8 mouse cellular contexts compared by ENCODE assay signal in the genomic region with DNA sequence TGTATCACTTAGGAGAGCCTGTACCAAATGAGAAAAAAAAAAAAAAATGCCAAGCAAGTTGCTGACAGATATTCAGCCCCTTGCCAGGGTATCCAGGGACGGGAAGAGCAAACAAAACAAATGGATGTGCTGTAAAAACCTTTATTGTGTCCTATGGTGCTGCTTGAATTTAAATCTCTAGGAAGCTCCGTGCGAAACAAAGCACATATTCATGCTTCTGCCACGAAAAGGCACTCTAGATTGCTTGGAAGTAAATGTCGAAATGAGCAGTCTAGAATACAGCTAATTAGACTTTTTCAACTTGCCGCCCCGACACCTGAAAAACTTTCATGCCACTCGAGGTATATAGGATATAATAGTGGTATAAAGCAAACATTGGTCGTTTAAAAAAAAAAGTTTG. TPM values are rescaled to one million over a fixed set of nuclear protein-coding genes. Genes with fewer than 3 reads are reported as not detected.
DNase-seq lines count a peak whose midpoint lies in the region; ATAC-seq and TF ChIP-seq lines count a peak whose summit lies in the region.

No protein-coding gene starts in this region.

- ATAC-seq in heart, embryonic 11.5 days (replicated peaks; ENCODE audit: insufficient number of reproducible peaks, low FRiP score, low TSS enrichment), result no peak
- no peak for ATAC-seq in forebrain, embryonic 11.5 days (replicated peaks; ENCODE audit: low FRiP score)
- ATAC-seq in liver, embryonic 13.5 days (ENCODE audit: low read depth), result no peak

- H3K36me3 ChIP-seq in heart, embryonic 11.5 days (ENCODE audit: control insufficient read depth, insufficient read depth, low read length), result no peaks in the 10 kb centered on the region
- H3K36me3 ChIP-seq in CH12.LX (replicated peaks in 1 of 2; ENCODE audit: control insufficient read depth in 1 of 2, insufficient read depth in 1 of 2, low read length in 1 of 2), result peaks cover 1 to 5% of the 10 kb centered on the region in 2 experiments
- no peaks in the 10 kb centered on the region for H3K36me3 ChIP-seq in forebrain, embryonic 11.5 days (ENCODE audit: control insufficient read depth, insufficient read depth, low read length)
- H3K36me3 ChIP-seq in liver, embryonic 13.5 days, result peaks cover 4% of the 10 kb centered on the region

- H3K9ac ChIP-seq in heart, embryonic 11.5 days (ENCODE audit: low read depth, low read length), result peak overlapping the region; percentile 99
- H3K9ac ChIP-seq in CH12.LX (ENCODE audit: insufficient read depth, low read depth), result peak overlapping the region; percentile 88
- H3K9ac ChIP-seq in forebrain, embryonic 11.5 days (ENCODE audit: low read length), result peak overlapping the region; percentile 96
- H3K9ac ChIP-seq in liver, embryonic 13.5 days, result peak overlapping the region; percentile 87

- no peaks in the 10 kb centered on the region for H3K9me3 ChIP-seq in heart, embryonic 11.5 days (replicated peaks; ENCODE audit: control insufficient read depth, low read length)
- no peaks in the 10 kb centered on the region for H3K9me3 ChIP-seq in CH12.LX (replicated peaks; ENCODE audit: low read length)
- H3K9me3 ChIP-seq in forebrain, embryonic 11.5 days (ENCODE audit: control insufficient read depth, low read length), result no peaks in the 10 kb centered on the region
- no peaks in the 10 kb centered on the region for H3K9me3 ChIP-seq in liver, embryonic 13.5 days (replicated peaks)

- TF ChIP-seq POLR2A in CH12.LX (IDR thresholded peaks at IDR 0.05; ENCODE audit: low read depth, low read length), result no peak

- peak overlapping the region; percentile 99 for H3K27ac ChIP-seq in heart, embryonic 11.5 days (ENCODE audit: low read depth, low read length)
- H3K27ac ChIP-seq in CH12.LX (ENCODE audit: insufficient read depth, low read depth), result no peak overlapping the region; the same call in 1 of the 2 replicates
- peak overlapping the region; percentile 97 for H3K27ac ChIP-seq in forebrain, embryonic 11.5 days (ENCODE audit: low read depth, low read length)
- peak overlapping the region; percentile 95 for H3K27ac ChIP-seq in liver, embryonic 13.5 days

- 3% methylated on average over 9 of the region's 9 CpGs for WGBS in heart, embryonic 11.5 days (ENCODE audit: insufficient replicate concordance)
- WGBS in forebrain, embryonic 11.5 days, result under 1% methylated on average over 9 of the region's 9 CpGs
- 4% methylated on average over 9 of the region's 9 CpGs for WGBS in liver, embryonic 13.5 days (ENCODE audit: insufficient replicate concordance)

- no peak for TF ChIP-seq RAD21 in CH12.LX (IDR thresholded peaks at IDR 0.05; ENCODE audit: low read depth, low read length)

- peaks cover 32% of the 10 kb centered on the region for H3K79me2 ChIP-seq in CH12.LX (replicated peaks; ENCODE audit: control insufficient read depth, extremely low read depth, insufficient read depth, poor library complexity, severe bottlenecking)

- no peak for TF ChIP-seq EP300 in CH12.LX (IDR thresholded peaks at IDR 0.05; ENCODE audit: low read length)

- H3K4me3 ChIP-seq in heart, embryonic 11.5 days (ENCODE audit: low read depth, low read length), result peak overlapping the region; percentile 99
- peak overlapping the region; percentile 88 to 92 (median 92) for H3K4me3 ChIP-seq in CH12.LX (replicated peaks in 1 of 3; ENCODE audit: low read depth in 2 of 3, low read length in 2 of 3, poor library complexity in 1 of 3)
- peak overlapping the region; percentile 98 for H3K4me3 ChIP-seq in forebrain, embryonic 11.5 days (ENCODE audit: low read depth, low read length)
- H3K4me3 ChIP-seq in liver, embryonic 13.5 days (replicated peaks), result peak overlapping the region; percentile 98

- dilution Hi-C loops in CH12.LX (cut with MboI; ENCODE audit: extremely low pct_ligation_motif_present, extremely low pct_unique_long_range_greater_than_20kb, low sequenced_read_pairs), result no loop called here

- no peak for TF ChIP-seq CTCF in CH12.LX (conservative IDR thresholded peaks at IDR 0.05 in 1 of 2, IDR thresholded peaks at IDR 0.05 in 1 of 2; ENCODE audit: low read depth in 2 of 2, low read length in 2 of 2)

- H3K4me2 ChIP-seq in heart, embryonic 11.5 days, result peak overlapping the region; percentile 82
- peak overlapping the region; percentile 92; the same call in 1 of the 2 replicates for H3K4me2 ChIP-seq in CH12.LX (ENCODE audit: insufficient read depth, low read depth, poor library complexity, severe bottlenecking)
- H3K4me2 ChIP-seq in forebrain, embryonic 11.5 days (ENCODE audit: low read depth, low read length, severe bottlenecking), result peak overlapping the region; percentile 62
- H3K4me2 ChIP-seq in liver, embryonic 13.5 days, result peak overlapping the region; percentile 88

- H3K27me3 ChIP-seq in heart, embryonic 11.5 days (ENCODE audit: control insufficient read depth, insufficient read depth, low read length), result no peaks in the 10 kb centered on the region
- no peaks in the 10 kb centered on the region for H3K27me3 ChIP-seq in CH12.LX (replicated peaks)
- no peaks in the 10 kb centered on the region for H3K27me3 ChIP-seq in forebrain, embryonic 11.5 days (ENCODE audit: control insufficient read depth, insufficient read depth, low read length)
- H3K27me3 ChIP-seq in liver, embryonic 13.5 days, result 0 out of 2 replicates have a peak, but pooled peaks cover 3% of the 10 kb centered on the region

- in situ Hi-C loops in CH12.LX (cut with MboI; ENCODE audit: low pct_ligation_motif_present, low pct_unique_long_range_greater_than_20kb, low sequenced_read_pairs), result no loop called here

- DNase-seq in heart, adult 8-10 months (ENCODE audit: low spot score), result no peak
- DNase-seq in CH12.LX (ENCODE audit: extremely low read depth), result no peak
- DNase-seq in forebrain, embryonic 11.5 days (ENCODE audit: low spot score), result no peak
- DNase-seq in liver, embryonic 13.5 days, result no peak
- DNase-seq in adrenal gland, postnatal 36 days, result no peak
- no peak for DNase-seq in right cerebral cortex, postnatal 14 days
- no peak for DNase-seq in urinary bladder, adult 2 months (ENCODE audit: low spot score)

- H3K4me1 ChIP-seq in heart, embryonic 11.5 days (ENCODE audit: control insufficient read depth, insufficient read depth, low read length), result peaks cover 15% of the 10 kb centered on the region
- H3K4me1 ChIP-seq in CH12.LX (ENCODE audit: control insufficient read depth in 1 of 2, insufficient read depth in 2 of 2), result peaks cover under 1 to 13% of the 10 kb centered on the region in 2 experiments
- H3K4me1 ChIP-seq in forebrain, embryonic 11.5 days (replicated peaks; ENCODE audit: control insufficient read depth, insufficient read depth, low read length), result no peaks in the 10 kb centered on the region; the same call in 1 of the 2 replicates
- H3K4me1 ChIP-seq in liver, embryonic 13.5 days (replicated peaks), result peaks cover 32% of the 10 kb centered on the region

TF ChIP-seq in CH12.LX, 34 proteins besides CTCF, POLR2A, EP300 and RAD21:
- no peak for TF ChIP-seq TBP (conservative IDR thresholded peaks at IDR 0.05; ENCODE audit: low read depth, low read length)
- no peak for TF ChIP-seq UBTF (IDR thresholded peaks at IDR 0.05; ENCODE audit: low read depth, low read length)
- TF ChIP-seq ZNF384 (IDR thresholded peaks at IDR 0.05; ENCODE audit: low read depth, low read length), result peak; percentile 29
- no peak for TF ChIP-seq JUND (conservative IDR thresholded peaks at IDR 0.05; ENCODE audit: low read depth, low read length)
- no peak for TF ChIP-seq BHLHE40 (IDR thresholded peaks at IDR 0.05; ENCODE audit: low read depth, low read length)
- no peak for TF ChIP-seq USF1 (IDR thresholded peaks at IDR 0.05; ENCODE audit: low read depth, low read length)
- TF ChIP-seq IRF4 (IDR thresholded peaks at IDR 0.05; ENCODE audit: low read depth, low read length), result no peak
TF ChIP-seq in CH12.LX: peak in this region for 1.

RNA-seq across cellular contexts. Expression of a gene that starts 1.1 kb away (rescaled TPM):
- polyA plus RNA-seq in heart, embryonic 11.5 days (2014; fragmentation: Nextera tagmentation; extraction: Ambion mirVana), result 172 and 173 TPM in 2 replicates
- 10 to 100 TPM; 67.8 to 79.9 (median 75.9) TPM for total RNA-seq in heart, adult 8-10 months (2022)
- total RNA-seq in CH12.LX (2012; rRNA removed), result 51.4 and 61.7 TPM in 2 replicates
- 151 and 170 TPM in 2 replicates for total RNA-seq in CH12.LX (2014; rRNA removed)
- 143 and 158 TPM in 2 replicates for polyA plus RNA-seq in CH12.LX (2012; ENCODE audit: insufficient read length, low read depth)
- polyA plus RNA-seq in forebrain, embryonic 11.5 days (2014; fragmentation: Nextera tagmentation; extraction: Ambion mirVana), result 213 and 224 TPM in 2 replicates
- 76.8 and 91.4 TPM in 2 replicates for polyA plus RNA-seq in liver, embryonic 13.5 days (2015; fragmentation: Nextera tagmentation; extraction: Ambion mirVana)
- 100 to 1,000 TPM; 162 to 182 TPM for total RNA-seq in adrenal gland, postnatal 36 days (2021)
- polyA plus RNA-seq in urinary bladder, adult 2 months (2012; rRNA removed), result 67.9 and 68.3 TPM in 2 replicates

RNA-seq across cellular contexts. Expression of a gene that starts 27.5 kb away (rescaled TPM):
- not detected in 2 replicates for polyA plus RNA-seq in heart, embryonic 11.5 days (2014; fragmentation: Nextera tagmentation; extraction: Ambion mirVana)
- under 1 TPM in 2 of 4 experiments, not detected in 2; 0.12 to 0.16 TPM for total RNA-seq in heart, adult 8-10 months (2022)
- total RNA-seq in CH12.LX (2012; rRNA removed) (not detected in 2 replicates), CH12.LX (2014; rRNA removed) (not detected in 2 replicates)
- not detected in 2 replicates for polyA plus RNA-seq in CH12.LX (2012; ENCODE audit: insufficient read length, low read depth)
- 0.24 and 0.39 TPM in 2 replicates for polyA plus RNA-seq in forebrain, embryonic 11.5 days (2014; fragmentation: Nextera tagmentation; extraction: Ambion mirVana)
- not detected in 2 replicates for polyA plus RNA-seq in liver, embryonic 13.5 days (2015; fragmentation: Nextera tagmentation; extraction: Ambion mirVana)
- 10 to 100 TPM in 1 of 2 experiments, 1 to 10 TPM in 1; 8.8 to 38.2 TPM for total RNA-seq in adrenal gland, postnatal 36 days (2021)
- polyA plus RNA-seq in urinary bladder, adult 2 months (2012; rRNA removed), result 0.04 and 0.06 TPM in 2 replicates
